ENCODE assay signal across 16 mouse cellular contexts in the genomic region with DNA sequence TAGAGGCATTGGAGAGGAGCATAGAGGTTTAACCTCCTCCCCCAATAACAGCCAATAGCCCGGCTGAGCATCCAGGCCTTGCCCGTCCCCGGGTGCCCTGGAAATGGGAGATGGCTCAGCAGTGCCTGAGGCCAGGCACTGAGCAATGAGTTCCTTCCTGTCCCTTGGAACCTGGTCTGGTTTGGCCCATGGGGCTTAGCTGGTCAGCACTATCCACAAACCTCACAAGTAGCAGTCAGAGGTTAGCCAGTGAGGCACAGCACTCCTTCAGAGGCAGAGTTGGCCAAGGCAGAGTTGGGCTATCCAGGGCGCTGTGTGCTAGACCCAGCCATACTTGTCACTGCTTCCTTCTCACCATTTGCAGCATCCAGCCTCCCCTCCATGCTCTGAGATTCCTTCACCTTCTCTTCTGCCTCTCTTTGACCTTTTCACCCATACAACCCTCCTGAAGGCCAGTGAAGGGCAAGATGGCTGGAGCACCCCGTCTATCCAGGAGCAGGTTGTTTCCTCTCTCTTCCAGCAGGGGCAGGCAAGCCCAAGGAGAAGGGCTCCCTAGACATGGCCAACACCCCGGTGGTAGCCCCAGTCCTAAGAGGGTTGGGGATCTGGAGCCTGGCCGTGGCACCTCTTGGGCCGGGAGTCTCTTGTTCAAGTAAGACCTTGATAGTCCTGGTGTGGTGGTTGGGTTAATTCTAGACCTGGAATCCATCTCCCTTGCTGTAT. TPM values are rescaled to one million over a fixed set of nuclear protein-coding genes. Genes with fewer than 3 reads are reported as not detected.
DNase-seq lines count a peak whose midpoint lies in the region; ATAC-seq and TF ChIP-seq lines count a peak whose summit lies in the region.
"Had no signal": no experiment of that assay in that cellular context is flagged by ENCODE, and none has a peak within 500 bp of the region (broad histone marks: within the 10 kb centered on the region; RNA-seq: fewer than 3 reads in every experiment).

No protein-coding gene starts in this region.

- H3K27me3 ChIP-seq in intestine, embryonic 16.5 days (replicated peaks; ENCODE audit: control insufficient read depth, insufficient read depth, low read length), result no peaks in the 10 kb centered on the region
- H3K27me3 ChIP-seq in intestine, embryonic 15.5 days (replicated peaks), result no peaks in the 10 kb centered on the region
- H3K27me3 ChIP-seq in embryonic facial prominence, embryonic 13.5 days, result no peaks in the 10 kb centered on the region
- no peaks in the 10 kb centered on the region for H3K27me3 ChIP-seq in myocyte (ENCODE audit: control insufficient read depth, insufficient read depth, insufficient read length)
- H3K27me3 ChIP-seq in midbrain, embryonic 10.5 days (ENCODE audit: low read depth, poor library complexity, severe bottlenecking), result peaks cover 22% of the 10 kb centered on the region

- no peak overlapping the region for H3ac ChIP-seq in myocyte (ENCODE audit: control insufficient read depth, insufficient read length)

- ATAC-seq in intestine, embryonic 16.5 days, result no peak
- ATAC-seq in intestine, embryonic 15.5 days, result no peak
- no peak for ATAC-seq in embryonic facial prominence, embryonic 13.5 days (ENCODE audit: insufficient number of reproducible peaks, insufficient read depth, low FRiP score, low TSS enrichment, low read depth)
- ATAC-seq: CD4-positive, CD25-positive, alpha-beta regulatory T cell, adult 4 months had no signal

- no peak overlapping the region for H3K4me3 ChIP-seq in intestine, embryonic 16.5 days (ENCODE audit: low read length)
- H3K4me3 ChIP-seq in intestine, embryonic 15.5 days (replicated peaks), result no peak overlapping the region
- no peak overlapping the region for H3K4me3 ChIP-seq in embryonic facial prominence, embryonic 13.5 days
- H3K4me3 ChIP-seq in myocyte, result no peak overlapping the region
- no peak overlapping the region for H3K4me3 ChIP-seq in midbrain, embryonic 10.5 days

- H3K9me3 ChIP-seq in intestine, embryonic 16.5 days (ENCODE audit: control insufficient read depth, low read length), result no peaks in the 10 kb centered on the region
- no peaks in the 10 kb centered on the region for H3K9me3 ChIP-seq in intestine, embryonic 15.5 days
- H3K9me3 ChIP-seq in embryonic facial prominence, embryonic 13.5 days, result no peaks in the 10 kb centered on the region
- no peaks in the 10 kb centered on the region for H3K9me3 ChIP-seq in midbrain, embryonic 10.5 days (replicated peaks)

- WGBS in intestine, embryonic 16.5 days, result 88% methylated on average over 8 of the region's 8 CpGs
- 83% methylated on average over 8 of the region's 8 CpGs for WGBS in intestine, embryonic 15.5 days
- 79% methylated on average over 8 of the region's 8 CpGs for WGBS in embryonic facial prominence, embryonic 13.5 days
- 86% methylated on average over 8 of the region's 8 CpGs for WGBS in midbrain, embryonic 10.5 days

- peaks cover 48% of the 10 kb centered on the region for H3K4me1 ChIP-seq in intestine, embryonic 16.5 days (ENCODE audit: control insufficient read depth, insufficient read depth, low read length)
- peaks cover 49% of the 10 kb centered on the region for H3K4me1 ChIP-seq in intestine, embryonic 15.5 days (replicated peaks)
- H3K4me1 ChIP-seq in embryonic facial prominence, embryonic 13.5 days, result peaks cover 66% of the 10 kb centered on the region
- H3K4me1 ChIP-seq in midbrain, embryonic 10.5 days, result peaks cover 67% of the 10 kb centered on the region

- H3K27ac ChIP-seq in intestine, embryonic 16.5 days (ENCODE audit: low read length), result 0 out of 2 replicates have a peak overlapping the region, but pooled peaks have one; percentile 20
- no peak overlapping the region for H3K27ac ChIP-seq in intestine, embryonic 15.5 days
- peak overlapping the region; percentile 97; the same call in 1 of the 2 replicates for H3K27ac ChIP-seq in embryonic facial prominence, embryonic 13.5 days
- H3K27ac ChIP-seq in midbrain, embryonic 10.5 days (replicated peaks), result no peak overlapping the region

- no peak for TF ChIP-seq POLR2A in myocyte (IDR thresholded peaks at IDR 0.05; ENCODE audit: insufficient read length, low read depth)

- no peak overlapping the region for H3K9ac ChIP-seq in intestine, embryonic 16.5 days (ENCODE audit: low read depth, low read length)
- H3K9ac ChIP-seq in intestine, embryonic 15.5 days, result no peak overlapping the region
- H3K9ac ChIP-seq in embryonic facial prominence, embryonic 13.5 days, result no peak overlapping the region

- DNase-seq in gastrocnemius, adult 8-10 months (ENCODE audit: low spot score in 2 of 2), result peak; percentile 34 to 77
- no peak for DNase-seq in midbrain, embryonic 10.5 days (ENCODE audit: low spot score)
- DNase-seq in left cerebral cortex, adult 8-10 months (ENCODE audit: low spot score in 2 of 2), result no peak
- DNase-seq: adrenal gland, postnatal 14 days; heart, adult 11 months; heart, postnatal 10 days; kidney, adult 11 months; kidney, postnatal 36 days; right cerebral cortex, adult 18-20 months had no signal

- no peaks in the 10 kb centered on the region for H3K36me3 ChIP-seq in intestine, embryonic 16.5 days (ENCODE audit: control insufficient read depth, insufficient read depth, low read length)
- H3K36me3 ChIP-seq in intestine, embryonic 15.5 days, result no peaks in the 10 kb centered on the region
- no peaks in the 10 kb centered on the region for H3K36me3 ChIP-seq in embryonic facial prominence, embryonic 13.5 days
- no peaks in the 10 kb centered on the region for H3K36me3 ChIP-seq in myocyte (ENCODE audit: control insufficient read depth, insufficient read depth)
- no peaks in the 10 kb centered on the region for H3K36me3 ChIP-seq in midbrain, embryonic 10.5 days

- no peak overlapping the region for H3K4me2 ChIP-seq in intestine, embryonic 16.5 days (ENCODE audit: low read depth, low read length)
- H3K4me2 ChIP-seq in intestine, embryonic 15.5 days (replicated peaks), result no peak overlapping the region
- H3K4me2 ChIP-seq in embryonic facial prominence, embryonic 13.5 days, result no peak overlapping the region
- peak overlapping the region; percentile 60 for H3K4me2 ChIP-seq in myocyte (ENCODE audit: low read depth)

- no peaks in the 10 kb centered on the region for H3K79me2 ChIP-seq in myocyte (ENCODE audit: control insufficient read depth, insufficient read depth)

TF ChIP-seq in myocyte, 11 proteins besides CTCF, POLR2A, EP300 and RAD21:
- TF ChIP-seq MYOD1 (IDR thresholded peaks at IDR 0.05; ENCODE audit: control insufficient read depth in 1 of 3, insufficient read length in 2 of 3, low read depth in 2 of 3) (peak in 1 of 3 experiments; percentile 5), USF1 (IDR thresholded peaks at IDR 0.05; ENCODE audit: low read depth) (no peak)
TF ChIP-seq in myocyte: peak in this region for 1.

RNA-seq across cellular contexts. Expression of gene Mrpl23, which starts 23.0 kb away (rescaled TPM):
- polyA plus RNA-seq in intestine, embryonic 16.5 days (2015; fragmentation: Nextera tagmentation; extraction: Ambion mirVana), result 50.3 and 58.1 TPM in 2 replicates
- 44.9 and 57.4 TPM in 2 replicates for polyA plus RNA-seq in intestine, embryonic 15.5 days (2015; fragmentation: Nextera tagmentation; extraction: Ambion mirVana)
- polyA plus RNA-seq in embryonic facial prominence, embryonic 13.5 days (2015; fragmentation: Nextera tagmentation; extraction: Ambion mirVana), result 36.0 and 36.7 TPM in 2 replicates
- 1 to 10 TPM; 1.0 to 5.1 (median 3.1) TPM for total RNA-seq in gastrocnemius, adult 8-10 months (2022)
- polyA plus RNA-seq in myocyte (2012; fragmentation: generic; extraction: Trizol), result 73.3 TPM
- 15.8 and 20.3 TPM in 2 replicates for polyA plus RNA-seq in midbrain, embryonic 10.5 days (2016; fragmentation: Nextera tagmentation; extraction: Ambion mirVana)
- 1 to 10 TPM; 3.4 to 8.4 (median 7.0) TPM for total RNA-seq in left cerebral cortex, adult 8-10 months (2022)

RNA-seq across cellular contexts. Expression of gene Tnnt3, which starts 56.9 kb away (rescaled TPM):
- 2.1 and 3.2 TPM in 2 replicates for polyA plus RNA-seq in intestine, embryonic 16.5 days (2015; fragmentation: Nextera tagmentation; extraction: Ambion mirVana)
- 1.4 and 4.3 TPM in 2 replicates for polyA plus RNA-seq in intestine, embryonic 15.5 days (2015; fragmentation: Nextera tagmentation; extraction: Ambion mirVana)
- 3.8 and 5.8 TPM in 2 replicates for polyA plus RNA-seq in embryonic facial prominence, embryonic 13.5 days (2015; fragmentation: Nextera tagmentation; extraction: Ambion mirVana)
- total RNA-seq in gastrocnemius, adult 8-10 months (2022), result over 10,000 TPM; 31,851 to 38,724 (median 35,835) TPM
- 2,107 TPM for polyA plus RNA-seq in myocyte (2012; fragmentation: generic; extraction: Trizol)
- 1.9 TPM in 2 replicates for polyA plus RNA-seq in midbrain, embryonic 10.5 days (2016; fragmentation: Nextera tagmentation; extraction: Ambion mirVana)
- 10 to 100 TPM in 1 of 4 experiments, 1 to 10 TPM in 2, under 1 TPM in 1; 0.88 to 14.3 (median 6.5) TPM for total RNA-seq in left cerebral cortex, adult 8-10 months (2022)
- total RNA-seq: layer of hippocampus, postnatal 25 days had no signal
- polyA plus RNA-seq: liver, adult 2 months had no signal

Comparison
In these comparisons a context has a peak if more than half of its experiments do, and no peak if none do; other contexts are left out.
1. H3K27ac ChIP-seq: peak in intestine, embryonic 16.5 days (single experiment) and embryonic facial prominence, embryonic 13.5 days (single experiment); none in intestine, embryonic 15.5 days (single experiment) and midbrain, embryonic 10.5 days (single experiment).
2. DNase-seq: peak in gastrocnemius, adult 8-10 months (2 of 2); none in midbrain, embryonic 10.5 days (single experiment) and left cerebral cortex, adult 8-10 months (0 of 2).
3. RNA of gene Tnnt3, which starts 56.9 kb away (polyA plus RNA-seq): 2,107 TPM in myocyte (single experiment); 3.8 to 5.8 TPM in embryonic facial prominence, embryonic 13.5 days, 1.4 to 4.3 TPM in intestine, embryonic 15.5 days, 2.1 to 3.2 TPM in intestine, embryonic 16.5 days and 1.9 TPM in midbrain, embryonic 10.5 days; every median in the first group is over 100 times any median in the second.